Mouse (Mus musculus) hindbrain, postnatal 0 days (tissue): Measurements from ENCODE around the gene Mdp1. TPM values are rescaled to one million over a fixed set of nuclear protein-coding genes. Genes with fewer than 3 reads are reported as not detected.
A peak's percentile ranks its signal among the peaks of the same experiment; 100 is the strongest.

Source experiments
- ATAC-seq: fragments of 200-750 bp; cut with Nextera tagmentation; 2 replicates; pipeline ENCODE4 v1.8.0; 2017; ENCODE audit warnings: mild to moderate bottlenecking, moderate TSS enrichment, moderate library complexity
- DNase-seq: peaks from one replicate; pipeline ENCODE4 v3.0.0-alpha.2; 2015; ENCODE audit warnings: low spot score
- H3K27ac ChIP-seq: fragments of 300-500 bp; sonication (generic); 2 replicates; pipeline ENCODE4 v1.5.1; 2014; ENCODE audit warnings: mild to moderate bottlenecking
- H3K27me3 ChIP-seq: fragments of 300-500 bp; sonication (generic); 2 replicates; pipeline ENCODE4 v1.6.1; 2014; ENCODE audit warnings: low read length, mixed read lengths; ENCODE audit not compliant: insufficient read depth
- H3K36me3 ChIP-seq: fragments of 300-500 bp; sonication (generic); 2 replicates; pipeline ENCODE4 v1.6.1; 2014; ENCODE audit warnings: low read length, mixed read lengths; ENCODE audit not compliant: insufficient read depth
- H3K4me1 ChIP-seq: fragments of 300-500 bp; sonication (generic); 2 replicates; pipeline ENCODE4 v1.6.1; 2014; ENCODE audit warnings: antibody characterized with exemption, low read length, mixed read lengths; ENCODE audit not compliant: insufficient read depth
- H3K4me2 ChIP-seq: fragments of 300-500 bp; sonication (generic); 2 replicates; pipeline ENCODE4 v1.6.1; 2014; ENCODE audit warnings: low read depth, mild to moderate bottlenecking, low read length, moderate library complexity, mixed read lengths
- H3K4me3 ChIP-seq: fragments of 300-500 bp; sonication (generic); 2 replicates; pipeline ENCODE4 v1.5.1; 2014; ENCODE audit warnings: low read length
- H3K9ac ChIP-seq: fragments of 300-500 bp; sonication (generic); replicated peaks from 2 replicates; pipeline ENCODE4 v1.6.1; 2014; ENCODE audit warnings: mild to moderate bottlenecking, low read length, moderate library complexity, mixed read lengths
- H3K9me3 ChIP-seq: fragments of 300-500 bp; sonication (generic); 2 replicates; pipeline ENCODE4 v1.6.1; 2016; ENCODE audit warnings: low read length, mixed read lengths
- CTCF ChIP-seq: IDR thresholded peaks from 2 replicates; pipeline ENCODE4 v1.5.1; 2016; ENCODE audit warnings: antibody characterized with exemption, control low read depth, low read depth
- WGBS: fragments of 180-500 bp; shearing (Covaris S2); extraction: QIAGEN DNeasy Blood & Tissue Kit; methylation state at CpG from one replicate; pipeline ENCODE4 v1.1.7; 2014; 5-methylcytosine and 5-hydroxymethylcytosine counted together
- polyA plus RNA-seq: library from polyadenylated mRNA; unstranded; fragments of >200 nt; fragmentation: Nextera tagmentation; extraction: Ambion mirVana; gene quantifications from 2 replicates; pipeline ENCODE4 v1.2.1, GENCODE M21; 2015
- total RNA-seq: library from RNA; depleted of rRNA; stranded (reverse); fragments of >200 nt; gene quantifications from 2 replicates; pipeline ENCODE4 v1.2.3, GENCODE M21; 2014

The Mdp1 gene
- total and polyA plus RNA-seq, 2 experiments from 2014 or later: 45.1 to 70.6 TPM

DNA sequence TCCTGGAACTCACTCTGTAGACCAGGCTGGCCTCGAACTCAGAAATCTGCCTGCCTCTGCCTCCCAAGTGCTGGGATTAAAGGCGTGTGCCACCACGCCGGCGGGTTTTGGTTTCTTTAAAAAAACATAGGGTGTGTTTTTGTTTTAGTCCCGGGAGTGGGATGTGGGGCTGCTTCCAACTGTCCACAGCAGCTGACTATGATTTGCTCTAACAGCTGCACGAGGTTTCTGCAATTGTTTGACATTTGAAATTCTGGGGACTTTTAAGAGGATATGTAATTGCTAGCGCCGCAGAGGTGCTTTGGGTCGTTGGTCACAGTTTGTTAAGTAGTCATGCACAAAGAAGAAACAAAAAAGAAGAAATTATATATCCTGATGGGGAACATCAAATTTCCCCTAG lies 29.1 kb upstream of the Mdp1 start:
- H3K9ac ChIP-seq: no peak overlapping the region
- H3K4me3 ChIP-seq: no peak overlapping the region
- no peaks in the 10 kb centered on the region for H3K27me3 ChIP-seq
- H3K4me1 ChIP-seq: no peaks in the 10 kb centered on the region
- 85% methylated on average over 10 of the region's 10 CpGs for WGBS
- H3K36me3 ChIP-seq: no peaks in the 10 kb centered on the region
- TF ChIP-seq CTCF: no peak
- H3K27ac ChIP-seq: no peak overlapping the region
- DNase-seq (no peak), ATAC-seq (no peak)
- no peak overlapping the region for H3K4me2 ChIP-seq
- no peaks in the 10 kb centered on the region for H3K9me3 ChIP-seq

DNA sequence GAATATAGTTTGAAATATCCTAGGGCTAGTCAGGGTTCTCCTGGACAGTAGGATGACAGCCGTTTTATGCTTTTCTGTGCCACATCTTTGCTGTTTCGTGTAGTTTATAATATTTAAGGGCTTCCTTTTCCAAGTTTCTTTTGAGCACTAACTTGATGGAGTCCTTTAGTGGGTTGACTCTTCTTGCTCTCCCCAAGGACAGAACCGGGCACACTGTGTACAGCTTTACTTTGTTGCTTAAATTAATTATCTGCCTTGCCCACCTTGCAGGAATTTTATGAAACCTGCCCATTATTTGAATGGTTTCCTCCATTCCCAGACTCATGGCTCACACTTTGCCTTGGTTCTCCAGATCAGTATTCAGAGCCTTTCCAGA lies 21.8 kb upstream of the Mdp1 start:
- H3K4me1 ChIP-seq: no peaks in the 10 kb centered on the region; the same call in 1 of the 2 replicates
- H3K9ac ChIP-seq: peak overlapping the region; percentile 75; the same call in 1 of the 2 replicates
- 0 out of 2 replicates have a peak overlapping the region, but pooled peaks have one; percentile 76 for H3K27ac ChIP-seq
- 8% methylated on average over 3 of the region's 3 CpGs for whole genome bisulfite sequencing
- no peaks in the 10 kb centered on the region for H3K27me3 ChIP-seq
- peaks cover 14% of the 10 kb centered on the region for H3K36me3 ChIP-seq
- H3K9me3 ChIP-seq: no peaks in the 10 kb centered on the region
- TF ChIP-seq CTCF: no peak
- ATAC-seq (peak; percentile 13), DNase-seq (no peak)
- peak overlapping the region; percentile 65 for H3K4me3 ChIP-seq
- H3K4me2 ChIP-seq: peak overlapping the region; percentile 95

- under 1% methylated on average over 66 of the region's 66 CpGs for WGBS
Measured at GRCm38 (mm10) chr14:55681160-55682117, 21.1 kb upstream of the Mdp1 start, which contains the start of gene Tinf2. Gene Tinf2 (minus strand): TSS chr14:55681820.

DNA sequence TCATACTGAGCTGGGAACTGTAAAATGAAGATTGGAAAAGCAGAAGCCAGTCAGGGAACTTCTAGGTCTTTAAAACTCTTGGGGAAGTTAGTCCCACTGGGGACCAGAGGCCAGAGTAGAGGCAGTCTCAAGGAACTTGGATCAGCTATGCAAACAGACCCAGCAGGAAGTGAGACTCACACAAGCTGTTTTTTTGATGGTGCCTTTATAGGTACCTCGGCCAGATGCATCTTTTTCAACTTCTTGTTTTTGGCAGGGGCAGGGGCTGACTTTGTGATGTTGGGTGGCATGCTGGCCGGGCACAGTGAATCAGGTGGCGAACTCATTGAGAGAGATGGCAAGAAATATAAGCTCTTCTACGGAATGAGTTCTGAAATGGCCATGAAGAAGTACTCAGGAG lies 17.3 kb upstream of the Mdp1 start:
- WGBS: 87% methylated on average over 4 of the region's 4 CpGs
- Histone ChIP-seq H3K9ac (no peak overlapping the region), H3K36me3 (peaks cover 29% of the 10 kb centered on the region), H3K27ac (no peak overlapping the region), H3K9me3 (no peaks in the 10 kb centered on the region), H3K4me3 (no peak overlapping the region), H3K4me2 (no peak overlapping the region), H3K27me3 (no peaks in the 10 kb centered on the region), H3K4me1 (peaks cover 4% of the 10 kb centered on the region)
- ATAC-seq (no peak), DNase-seq (no peak)
- no peak for TF ChIP-seq CTCF

More at GRCm38 (mm10) chr14:55681160-55682117, 21.1 kb upstream of the Mdp1 start, which contains the start of gene Tinf2:
- DNase-seq (peak; percentile 98), ATAC-seq (peak; percentile 99)
- Histone ChIP-seq H3K9me3 (no peaks in the 10 kb centered on the region), H3K36me3 (peaks cover 20% of the 10 kb centered on the region), H3K27me3 (no peaks in the 10 kb centered on the region), H3K4me3 (peak within 1 kb of the TSS; percentile 65), H3K4me1 (no peaks in the 10 kb centered on the region; the same call in 1 of the 2 replicates), H3K4me2 (peak within 1 kb of the TSS; percentile 95), H3K27ac (peak within 1 kb of the TSS; percentile 76), H3K9ac (peak within 1 kb of the TSS; percentile 75)
- TF ChIP-seq CTCF: peak; percentile 85

DNA sequence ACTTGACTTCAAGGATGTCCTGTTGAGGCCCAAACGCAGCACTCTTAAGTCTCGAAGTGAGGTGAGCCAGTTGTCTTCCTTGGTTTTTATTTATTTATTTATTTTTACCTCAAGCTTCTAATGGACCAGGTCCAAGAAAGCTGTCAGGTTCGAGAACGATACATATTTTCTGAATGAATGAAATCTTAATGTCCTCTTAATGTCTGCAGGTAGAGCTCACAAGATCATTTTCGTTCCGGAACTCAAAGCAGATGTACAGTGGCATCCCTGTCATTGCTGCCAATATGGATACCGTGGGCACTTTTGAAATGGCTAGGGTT lies 12.4 kb upstream of the Mdp1 start:
- 82% methylated on average over 7 of the region's 7 CpGs for WGBS
- Histone ChIP-seq H3K4me3 (peak overlapping the region; percentile 60), H3K36me3 (peaks cover 16% of the 10 kb centered on the region; the same call in 1 of the 2 replicates), H3K27me3 (no peaks in the 10 kb centered on the region), H3K9ac (no peak overlapping the region), H3K27ac (0 out of 2 replicates have a peak overlapping the region, but pooled peaks have one; percentile 82), H3K4me2 (peak overlapping the region; percentile 62), H3K9me3 (no peaks in the 10 kb centered on the region), H3K4me1 (peaks cover 4% of the 10 kb centered on the region)
- DNase-seq (no peak), ATAC-seq (no peak)
- no peak for TF ChIP-seq CTCF

- 1% methylated on average over 38 of the region's 38 CpGs for WGBS
- peak within 1 kb of the TSS; percentile 62 for H3K4me2 ChIP-seq
- H3K9ac ChIP-seq: peak within 1 kb of the TSS; percentile 54
- H3K27me3 ChIP-seq: no peaks in the 10 kb centered on the region
- peaks cover 4% of the 10 kb centered on the region for H3K4me1 ChIP-seq
- peak; percentile 97 for ATAC-seq
- peak within 1 kb of the TSS; percentile 60 for H3K4me3 ChIP-seq
- H3K27ac ChIP-seq: peak within 1 kb of the TSS; percentile 82
- peak; percentile 97 for DNase-seq
- H3K36me3 ChIP-seq: peaks cover 14% of the 10 kb centered on the region; the same call in 1 of the 2 replicates
- no peaks in the 10 kb centered on the region for H3K9me3 ChIP-seq
- TF ChIP-seq CTCF: no peak
Measured at GRCm38 (mm10) chr14:55671833-55672740, 11.8 kb upstream of the Mdp1 start, which contains the start of the genes Gmpr2 and Nedd8. Gene Gmpr2 (plus strand): TSS chr14:55671941. Gene Nedd8 (minus strand): TSS chr14:55672124.
